16 mouse cellular contexts compared by ENCODE assay signal in the genomic region with DNA sequence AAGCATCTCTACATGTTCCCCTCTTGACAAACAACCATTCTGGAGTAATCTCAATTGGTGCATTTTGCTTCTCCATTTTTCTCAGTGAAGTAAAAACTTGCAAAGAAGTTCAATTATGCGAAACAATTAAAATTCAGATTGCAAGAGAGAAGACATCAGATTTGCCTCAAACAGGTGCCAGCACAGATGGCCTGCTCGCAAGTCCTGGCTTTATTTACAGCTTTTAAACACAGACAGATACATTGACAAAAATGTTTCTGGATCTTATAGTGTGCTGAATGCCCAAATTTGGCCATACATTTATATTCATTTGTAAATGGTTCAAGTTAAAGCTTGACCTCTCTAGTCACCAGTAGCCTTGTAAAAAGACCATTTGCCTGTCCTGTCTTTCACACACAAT.
DNase-seq lines count a peak whose midpoint lies in the region; ATAC-seq and TF ChIP-seq lines count a peak whose summit lies in the region.
"Had no signal": no experiment of that assay in that cellular context is flagged by ENCODE, and none has a peak within 500 bp of the region (broad histone marks: within the 10 kb centered on the region; RNA-seq: fewer than 3 reads in every experiment).

No protein-coding gene starts in this region.

- no peak overlapping the region for H3K27ac ChIP-seq in forebrain, embryonic 13.5 days
- H3K27ac ChIP-seq in forebrain, embryonic 12.5 days, result no peak overlapping the region
- H3K27ac ChIP-seq in hindbrain, embryonic 13.5 days, result no peak overlapping the region
- H3K27ac ChIP-seq: limb, embryonic 10.5 days; liver, embryonic 13.5 days had no signal

- no peak overlapping the region for H3K4me3 ChIP-seq in forebrain, embryonic 13.5 days
- no peak overlapping the region for H3K4me3 ChIP-seq in forebrain, embryonic 12.5 days (replicated peaks)
- H3K4me3 ChIP-seq in hindbrain, embryonic 13.5 days, result no peak overlapping the region
- H3K4me3 ChIP-seq: limb, embryonic 10.5 days; liver, embryonic 13.5 days; myocyte had no signal

- DNase-seq in brain, embryonic 14.5 days (ENCODE audit: low read depth), result peak; percentile 75
- DNase-seq in cerebellum, postnatal 36 days, result peak; percentile 74 to 77
- DNase-seq in left cerebral cortex, postnatal 36 days (ENCODE audit: low spot score in 2 of 2), result peak; percentile 31 to 57
- no peak for DNase-seq in heart, postnatal 36 days
- DNase-seq in thymus, adult 18-20 months, result no peak
- DNase-seq: gastrocnemius, postnatal 10 days; kidney, postnatal 10 days; liver, embryonic 13.5 days had no signal

- peak; percentile 50; the same call in 1 of the 2 replicates for ATAC-seq in forebrain, embryonic 13.5 days
- ATAC-seq in forebrain, embryonic 12.5 days (ENCODE audit: low FRiP score), result no peak
- no peak for ATAC-seq in hindbrain, embryonic 13.5 days (ENCODE audit: low FRiP score)
- ATAC-seq: intestine, embryonic 16.5 days; lung, postnatal 0 days had no signal

- 92% methylated on average over 2 of the region's 2 CpGs for WGBS in forebrain, embryonic 13.5 days
- WGBS in forebrain, embryonic 12.5 days, result 89% methylated on average over 2 of the region's 2 CpGs
- 97% methylated on average over 2 of the region's 2 CpGs for WGBS in hindbrain, embryonic 13.5 days

- H3K9me3 ChIP-seq in forebrain, embryonic 13.5 days (replicated peaks), result no peaks in the 10 kb centered on the region
- H3K9me3 ChIP-seq in forebrain, embryonic 12.5 days, result no peaks in the 10 kb centered on the region
- H3K9me3 ChIP-seq in hindbrain, embryonic 13.5 days, result no peaks in the 10 kb centered on the region
- H3K9me3 ChIP-seq: limb, embryonic 10.5 days; liver, embryonic 13.5 days had no signal

- H3K9ac ChIP-seq in forebrain, embryonic 13.5 days, result no peak overlapping the region
- H3K9ac ChIP-seq in forebrain, embryonic 12.5 days, result no peak overlapping the region
- no peak overlapping the region for H3K9ac ChIP-seq in hindbrain, embryonic 13.5 days
- H3K9ac ChIP-seq: liver, embryonic 13.5 days had no signal

- H3K36me3 ChIP-seq in forebrain, embryonic 13.5 days (ENCODE audit: poor library complexity, severe bottlenecking), result no peaks in the 10 kb centered on the region
- no peaks in the 10 kb centered on the region for H3K36me3 ChIP-seq in forebrain, embryonic 12.5 days (replicated peaks)
- no peaks in the 10 kb centered on the region for H3K36me3 ChIP-seq in hindbrain, embryonic 13.5 days
- H3K36me3 ChIP-seq: limb, embryonic 10.5 days; liver, embryonic 13.5 days had no signal

- intact Hi-C loops in left cerebral cortex, postnatal 36 days (cut with DNase I), result loop anchor here (5.0 kb wide), 2 partner anchors 44 to 86 kb away; no protein-coding TSS in a partner anchor
- intact Hi-C loops in heart, postnatal 36 days (cut with DNase I), result no loop called here

- TF ChIP-seq CTCF in brain, embryonic 14.5 days (IDR thresholded peaks at IDR 0.05; ENCODE audit: borderline replicate concordance, extremely low read depth, insufficient read depth, insufficient read length), result no peak

- TF ChIP-seq POLR2A in brain, embryonic 14.5 days (IDR thresholded peaks at IDR 0.05; ENCODE audit: borderline replicate concordance, extremely low read depth, insufficient read depth, insufficient read length, poor library complexity, severe bottlenecking), result no peak

- H3K4me1 ChIP-seq in forebrain, embryonic 13.5 days, result 0 out of 2 replicates have a peak, but pooled peaks cover 4% of the 10 kb centered on the region
- H3K4me1 ChIP-seq in forebrain, embryonic 12.5 days, result no peaks in the 10 kb centered on the region
- no peaks in the 10 kb centered on the region for H3K4me1 ChIP-seq in hindbrain, embryonic 13.5 days (replicated peaks)
- H3K4me1 ChIP-seq: limb, embryonic 10.5 days; liver, embryonic 13.5 days had no signal

- H3K27me3 ChIP-seq in forebrain, embryonic 13.5 days, result no peaks in the 10 kb centered on the region
- H3K27me3 ChIP-seq in forebrain, embryonic 12.5 days, result no peaks in the 10 kb centered on the region
- H3K27me3 ChIP-seq in hindbrain, embryonic 13.5 days, result no peaks in the 10 kb centered on the region
- H3K27me3 ChIP-seq: liver, embryonic 13.5 days had no signal

- no peak overlapping the region for H3K4me2 ChIP-seq in forebrain, embryonic 13.5 days
- no peak overlapping the region for H3K4me2 ChIP-seq in forebrain, embryonic 12.5 days
- H3K4me2 ChIP-seq in hindbrain, embryonic 13.5 days, result no peak overlapping the region
- H3K4me2 ChIP-seq: liver, embryonic 13.5 days; midbrain, embryonic 11.5 days had no signal

Comparison
In these comparisons a context has a peak if more than half of its experiments do, and no peak if none do; other contexts are left out.
1. DNase-seq: peak in brain, embryonic 14.5 days (single experiment), cerebellum, postnatal 36 days (2 of 2) and left cerebral cortex, postnatal 36 days (2 of 2); none in heart, postnatal 36 days (0 of 2) and thymus, adult 18-20 months (0 of 2).